Mouse (Mus musculus): Measurements from ENCODE around the gene Myl6b. TPM values are rescaled to one million over a fixed set of nuclear protein-coding genes. Genes with fewer than 3 reads are reported as not detected.
A peak's percentile ranks its signal among the peaks of the same experiment; 100 is the strongest.

Myl6b gene
- polyA plus RNA-seq (2012; rRNA removed), result 4.3 and 5.5 TPM in 2 replicates

GRCm38 (mm10) chr10:128498590-128498989 is at the start of gene Myl6b:
TSS of gene Myl6b (minus strand) at chr10:128498685.
- no peak for DNase-seq (ENCODE audit: low read depth)

- DNase-seq (ENCODE audit: low read depth), result peak; percentile 79
Measured at GRCm38 (mm10) chr10:128547361-128548032, 49.0 kb upstream of the Myl6b start, which contains the start of gene Zc3h10. TSS of gene Zc3h10 (minus strand) at chr10:128547774.

GRCm38 (mm10) chr10:128546787-128547186 is 48.3 kb upstream of the Myl6b start:
- no peak for DNase-seq (ENCODE audit: low read depth)

- no peak for DNase-seq (ENCODE audit: low read depth)
Measured at GRCm38 (mm10) chr10:128546361-128546760, 47.9 kb upstream of the Myl6b start.

- DNase-seq (ENCODE audit: low read depth), result no peak
Measured at GRCm38 (mm10) chr10:128545570-128545898, 47.0 kb upstream of the Myl6b start.

GRCm38 (mm10) chr10:128544674-128545569 is 46.4 kb upstream of the Myl6b start:
- no peak for DNase-seq (ENCODE audit: low read depth)

- DNase-seq (ENCODE audit: low read depth), result no peak
Measured at GRCm38 (mm10) chr10:128544151-128544657, 45.7 kb upstream of the Myl6b start.

- DNase-seq (ENCODE audit: low read depth), result no peak
Measured at GRCm38 (mm10) chr10:128543100-128543499, 44.6 kb upstream of the Myl6b start.

GRCm38 (mm10) chr10:128538340-128538870 is 39.9 kb upstream of the Myl6b start:
- no peak for DNase-seq (ENCODE audit: low read depth)

GRCm38 (mm10) chr10:128536266-128536940 is 37.9 kb upstream of the Myl6b start:
- no peak for DNase-seq (ENCODE audit: low read depth)

- DNase-seq (ENCODE audit: low read depth), result no peak
Measured at GRCm38 (mm10) chr10:128535624-128536265, 37.3 kb upstream of the Myl6b start.

GRCm38 (mm10) chr10:128535206-128535605 is 36.7 kb upstream of the Myl6b start:
- DNase-seq (ENCODE audit: low read depth), result no peak

GRCm38 (mm10) chr10:128526366-128527356 is 28.2 kb upstream of the Myl6b start:
- DNase-seq (ENCODE audit: low read depth), result no peak

- DNase-seq (ENCODE audit: low read depth), result peak; percentile 84
Measured at GRCm38 (mm10) chr10:128525671-128526308, 27.3 kb upstream of the Myl6b start, which contains the start of gene Esyt1. TSS of gene Esyt1 (minus strand) at chr10:128525871.

- DNase-seq (ENCODE audit: low read depth), result no peak
Measured at GRCm38 (mm10) chr10:128524732-128525662, 26.5 kb upstream of the Myl6b start.

GRCm38 (mm10) chr10:128524111-128524731 is 25.7 kb upstream of the Myl6b start:
- DNase-seq (ENCODE audit: low read depth), result no peak

GRCm38 (mm10) chr10:128522351-128522750 is 23.9 kb upstream of the Myl6b start:
- no peak for DNase-seq (ENCODE audit: low read depth)

GRCm38 (mm10) chr10:128520591-128520990 is 22.1 kb upstream of the Myl6b start:
- DNase-seq (ENCODE audit: low read depth), result no peak
